Mouse (Mus musculus): Measurements from ENCODE around the gene Ppp6r3.

The Ppp6r3 gene

DNA sequence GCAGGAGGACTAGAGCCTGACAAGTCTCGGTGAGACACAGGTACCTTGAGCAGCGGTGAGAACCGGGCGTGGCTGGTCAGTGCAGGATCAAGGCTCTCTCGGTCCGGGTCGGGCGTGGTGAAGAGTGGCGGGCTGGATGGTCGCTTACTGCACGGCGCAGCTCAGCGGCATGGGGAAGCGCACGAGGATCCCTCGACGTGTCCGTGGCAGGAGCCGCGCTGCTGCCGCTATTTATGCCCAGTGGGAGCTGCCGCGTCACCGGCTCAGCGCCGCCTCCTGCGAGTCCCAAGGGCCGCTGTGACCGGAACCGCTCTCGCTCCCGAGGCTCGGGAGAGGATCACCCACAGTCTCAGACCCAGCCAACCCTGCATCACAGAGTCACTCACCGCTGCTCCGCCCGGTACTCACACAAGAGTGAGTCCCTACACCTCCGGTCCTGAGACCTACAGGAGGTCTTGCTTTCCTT lies 161.2 kb downstream of the Ppp6r3 start, which contains the start of gene Gal:
Gene Gal, minus strand, starts transcription at position 277 of the 466 bp plus-strand sequence.
- Histone ChIP-seq H3K27me3 (ENCODE audit: insufficient read depth, low read length) (peaks cover 73% of the 10 kb centered on the region), H3K36me3 (ENCODE audit: insufficient read depth, low read length) (no peaks in the 10 kb centered on the region), H3K9me3 (ENCODE audit: low read length) (peaks cover 6% of the 10 kb centered on the region), H3K4me1 (replicated peaks; ENCODE audit: low read depth, low read length) (peaks cover 19% of the 10 kb centered on the region), H3K4me3 (replicated peaks; ENCODE audit: low read length) (peak within 1 kb of the TSS; percentile 72)
- TF ChIP-seq CTCF (conservative IDR thresholded peaks at IDR 0.05; ENCODE audit: low read length) (no peak), POU5F1 (IDR thresholded peaks at IDR 0.05; ENCODE audit: borderline replicate concordance, low read length) (no peak), NANOG (IDR thresholded peaks at IDR 0.05; ENCODE audit: borderline replicate concordance, low read length) (no peak)

DNA sequence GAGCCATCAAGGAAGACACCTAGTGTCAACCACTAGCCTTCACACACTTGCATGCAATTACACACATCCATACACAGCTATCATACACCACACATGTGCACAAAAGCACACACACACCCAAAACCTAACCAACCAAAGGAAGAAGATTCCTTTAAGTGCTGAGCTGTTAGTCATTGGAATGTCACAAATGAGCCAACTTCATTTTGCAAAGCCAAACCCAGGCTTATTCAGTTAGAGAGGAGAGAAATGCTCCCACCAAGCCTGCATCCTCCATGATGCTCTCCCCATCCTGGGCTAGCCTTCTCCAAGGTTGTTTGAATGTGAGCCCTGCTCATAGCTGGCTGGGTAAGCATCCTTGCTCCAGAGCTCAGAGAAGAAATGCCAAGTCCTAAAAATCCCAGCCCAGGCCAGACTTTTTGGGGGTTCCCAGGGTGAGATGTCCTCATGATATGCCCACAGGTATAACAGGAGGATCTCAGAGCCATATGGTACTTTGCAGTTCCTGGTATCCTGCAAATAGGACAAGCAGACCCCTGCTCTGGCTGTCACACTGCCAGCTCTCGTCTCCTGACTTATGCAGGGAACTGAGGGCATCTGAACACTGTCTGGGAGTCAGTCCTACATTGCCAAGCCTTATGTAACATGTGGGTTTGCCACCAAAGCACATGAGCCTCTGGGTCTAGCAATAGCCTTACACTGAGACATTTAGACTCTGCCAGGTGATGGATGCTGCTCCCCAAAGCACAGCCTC lies 169.8 kb downstream of the Ppp6r3 start:
- no peak overlapping the region for H3K4me3 ChIP-seq (replicated peaks; ENCODE audit: low read length)
- H3K36me3 ChIP-seq (ENCODE audit: insufficient read depth, low read length), result no peaks in the 10 kb centered on the region
- H3K9me3 ChIP-seq (ENCODE audit: low read length), result peaks cover 9% of the 10 kb centered on the region
- no peaks in the 10 kb centered on the region for H3K4me1 ChIP-seq (replicated peaks; ENCODE audit: low read depth, low read length)
- H3K27me3 ChIP-seq (ENCODE audit: insufficient read depth, low read length), result peaks cover 40% of the 10 kb centered on the region
- no peak for TF ChIP-seq POU5F1 (IDR thresholded peaks at IDR 0.05; ENCODE audit: borderline replicate concordance, low read length)
- TF ChIP-seq NANOG (IDR thresholded peaks at IDR 0.05; ENCODE audit: borderline replicate concordance, low read length), result no peak
- TF ChIP-seq CTCF (conservative IDR thresholded peaks at IDR 0.05; ENCODE audit: low read length), result no peak

All from E14TG2a.4 (cell line).